Mouse (Mus musculus) forebrain, embryonic 13.5 days (tissue): ENCODE data around the gene Ppt1. TPM values are rescaled to one million over a fixed set of nuclear protein-coding genes. Genes with fewer than 3 reads are reported as not detected.
"Not testable (repeated sequence)": the region's sequence is repeated elsewhere in the genome, so short reads cannot be mapped to it uniquely, and the experiment has no call there.

ENCODE experiments used
- ATAC-seq: fragments of 200-750 bp; cut with Nextera tagmentation; 2 replicates; pipeline ENCODE4 v1.8.0; 2017
- H3K27ac ChIP-seq: fragments of 300-500 bp; sonication (generic); 2 replicates; pipeline ENCODE4 v1.5.1; 2015; ENCODE audit warnings: inconsistent platforms, mild to moderate bottlenecking, moderate library complexity
- H3K27me3 ChIP-seq: fragments of 300-500 bp; sonication (generic); 2 replicates; pipeline ENCODE4 v1.6.1; 2015; ENCODE audit warnings: mild to moderate bottlenecking, inconsistent platforms
- H3K36me3 ChIP-seq: fragments of 300-500 bp; sonication (generic); 2 replicates; pipeline ENCODE4 v1.6.1; 2015; ENCODE audit warnings: mild to moderate bottlenecking, inconsistent platforms; ENCODE audit not compliant: poor library complexity, severe bottlenecking
- H3K4me1 ChIP-seq: fragments of 300-500 bp; sonication (generic); 2 replicates; pipeline ENCODE4 v1.6.1; 2015; ENCODE audit warnings: inconsistent platforms
- H3K4me2 ChIP-seq: fragments of 300-500 bp; sonication (generic); 2 replicates; pipeline ENCODE4 v1.6.1; 2015; ENCODE audit warnings: inconsistent platforms, mild to moderate bottlenecking, moderate library complexity
- H3K4me3 ChIP-seq: fragments of 300-500 bp; sonication (generic); 2 replicates; pipeline ENCODE4 v1.5.1; 2015; ENCODE audit warnings: mild to moderate bottlenecking, inconsistent platforms
- H3K9ac ChIP-seq: fragments of 300-500 bp; sonication (generic); 2 replicates; pipeline ENCODE4 v1.6.1; 2015; ENCODE audit warnings: mild to moderate bottlenecking, inconsistent platforms
- H3K9me3 ChIP-seq: fragments of 300-500 bp; sonication (generic); replicated peaks from 2 replicates; pipeline ENCODE4 v1.6.1; 2016; ENCODE audit warnings: inconsistent platforms
- WGBS: fragments of 180-500 bp; shearing (Covaris S2); methylation state at CpG from one replicate; pipeline ENCODE4 v1.1.7; 2015; 5-methylcytosine and 5-hydroxymethylcytosine counted together
- polyA plus RNA-seq: library from polyadenylated mRNA; unstranded; fragments of >200 nt; fragmentation: Nextera tagmentation; extraction: Ambion mirVana; gene quantifications from 2 replicates; pipeline ENCODE4 v1.2.1, GENCODE M21; 2015

The Ppt1 gene
- 71.1 and 73.2 TPM in 2 replicates for polyA plus RNA-seq

GRCm38 (mm10) chr4:122835530-122836402 lies at the start of gene Ppt1:
Gene Ppt1, plus strand, starts transcription at chr4:122836242.
- H3K4me1 ChIP-seq = peaks cover 49% of the 10 kb centered on the region
- peak within 1 kb of the TSS; percentile 77 for H3K4me3 ChIP-seq
- H3K36me3 ChIP-seq = peaks cover 4% of the 10 kb centered on the region; the same call in 1 of the 2 replicates
- peak within 1 kb of the TSS; percentile 79 for H3K9ac ChIP-seq
- H3K27ac ChIP-seq = peak within 1 kb of the TSS; percentile 79
- 3% methylated on average over 31 of the region's 31 CpGs for WGBS
- no peaks in the 10 kb centered on the region for H3K27me3 ChIP-seq
- H3K9me3 ChIP-seq = no peaks in the 10 kb centered on the region
- peak; percentile 93 for ATAC-seq
- H3K4me2 ChIP-seq = peak within 1 kb of the TSS; percentile 83

- 72% methylated on average over 4 of the region's 4 CpGs for WGBS
- Histone ChIP-seq H3K9ac (no peak overlapping the region), H3K36me3 (no peaks in the 10 kb centered on the region), H3K9me3 (no peaks in the 10 kb centered on the region), H3K4me1 (no peaks in the 10 kb centered on the region), H3K27ac (no peak overlapping the region), H3K4me2 (no peak overlapping the region), H3K27me3 (no peaks in the 10 kb centered on the region), H3K4me3 (no peak overlapping the region)
- no peak for ATAC-seq
Observed at GRCm38 (mm10) chr4:122789335-122790089, 46.5 kb upstream of the Ppt1 start.

- no peak overlapping the region for H3K4me2 ChIP-seq
- WGBS = 22% methylated on average over 4 of the region's 4 CpGs
Observed at GRCm38 (mm10) chr4:122808108-122808507, 27.9 kb upstream of the Ppt1 start.

DNA sequence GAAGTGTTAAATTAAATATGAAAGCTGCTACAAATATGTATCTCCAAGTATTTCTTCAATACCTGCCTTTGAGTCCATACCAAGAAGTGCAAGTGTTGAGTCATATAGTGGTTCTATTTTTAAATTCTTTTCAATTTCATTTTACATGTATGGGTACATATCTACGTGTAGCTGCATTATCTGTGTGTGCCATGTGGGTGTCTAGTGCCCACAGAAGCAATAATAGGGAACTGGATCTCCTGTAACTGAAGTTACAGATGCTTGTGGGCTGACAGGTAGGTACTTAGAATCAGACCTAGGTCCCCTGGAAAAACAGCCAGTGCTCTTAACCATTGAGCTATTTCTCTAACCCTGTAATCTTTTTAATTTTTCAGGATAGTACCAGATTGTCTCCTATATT lies 24.9 kb upstream of the Ppt1 start:
- H3K27ac ChIP-seq = no peak overlapping the region
- 71% methylated on average over 1 of the region's 1 CpGs for WGBS

More at GRCm38 (mm10) chr4:122808108-122808507, 27.9 kb upstream of the Ppt1 start:
- H3K9ac ChIP-seq = no peak overlapping the region
- no peaks in the 10 kb centered on the region for H3K4me1 ChIP-seq
- no peak overlapping the region for H3K4me3 ChIP-seq
- no peaks in the 10 kb centered on the region for H3K27me3 ChIP-seq
- 0 out of 2 replicates have a peak, but pooled peaks have one; percentile 51 for ATAC-seq
- no peak overlapping the region for H3K27ac ChIP-seq
- no peaks in the 10 kb centered on the region for H3K9me3 ChIP-seq
- H3K36me3 ChIP-seq = no peaks in the 10 kb centered on the region

DNA sequence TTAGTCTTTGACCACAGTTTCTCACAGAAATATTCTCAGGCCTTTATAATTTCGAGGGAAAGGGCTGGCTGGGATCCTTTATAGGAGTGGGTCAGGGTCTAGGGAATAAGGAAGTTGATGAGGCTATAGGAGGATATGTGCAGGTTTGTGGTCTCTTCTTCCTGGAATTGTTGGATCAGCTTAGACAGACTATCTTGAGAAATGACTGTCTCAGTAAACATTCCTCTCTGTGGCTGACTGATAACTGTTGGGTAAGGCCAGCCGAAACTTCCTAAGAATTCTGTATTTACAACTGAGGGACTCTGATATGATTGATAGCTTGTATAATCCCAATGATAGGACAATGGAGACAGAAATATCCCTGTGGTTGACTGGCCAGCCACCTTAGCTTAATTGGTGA lies 24.2 kb upstream of the Ppt1 start:
- Histone ChIP-seq H3K4me2 (no peak overlapping the region), H3K9ac (no peak overlapping the region), H3K27ac (no peak overlapping the region), H3K36me3 (no peaks in the 10 kb centered on the region), H3K4me3 (no peak overlapping the region), H3K4me1 (no peaks in the 10 kb centered on the region), H3K9me3 (no peaks in the 10 kb centered on the region), H3K27me3 (no peaks in the 10 kb centered on the region)
- WGBS = 75% methylated on average over 2 of the region's 2 CpGs
- no peak for ATAC-seq

More for the DNA sequence above, 24.9 kb upstream of the Ppt1 start:
- Histone ChIP-seq H3K4me1 (no peaks in the 10 kb centered on the region), H3K4me3 (no peak overlapping the region), H3K9ac (no peak overlapping the region), H3K27me3 (no peaks in the 10 kb centered on the region), H3K4me2 (no peak overlapping the region), H3K9me3 (no peaks in the 10 kb centered on the region), H3K36me3 (no peaks in the 10 kb centered on the region)
- ATAC-seq = no peak

DNA sequence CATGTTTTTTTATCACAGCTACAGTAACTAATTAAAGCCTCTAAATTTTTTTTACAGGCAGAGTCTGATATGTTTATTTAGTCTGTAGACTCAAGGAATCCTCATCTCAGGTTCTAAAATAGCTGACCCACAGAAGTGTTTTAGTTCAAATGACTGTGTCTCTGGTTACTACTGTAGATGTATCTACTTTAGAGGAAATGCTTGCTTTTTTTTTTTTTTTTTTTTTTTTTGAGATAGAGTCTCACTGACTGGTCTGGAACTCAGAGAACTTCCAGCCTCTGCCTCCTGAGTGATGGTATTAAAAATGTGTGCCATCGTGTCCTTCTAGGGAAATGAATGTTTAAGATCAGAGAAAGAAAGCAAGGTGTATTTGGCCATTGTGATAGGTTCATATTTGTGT lies 19.8 kb upstream of the Ppt1 start:
- H3K4me2 ChIP-seq = no peak overlapping the region
- 77% methylated on average over 1 of the region's 1 CpGs for WGBS
- H3K27me3 ChIP-seq = no peaks in the 10 kb centered on the region
- no peak overlapping the region for H3K27ac ChIP-seq
- H3K4me3 ChIP-seq = no peak overlapping the region
- no peaks in the 10 kb centered on the region for H3K36me3 ChIP-seq
- ATAC-seq = no peak
- H3K4me1 ChIP-seq = no peaks in the 10 kb centered on the region
- no peaks in the 10 kb centered on the region for H3K9me3 ChIP-seq
- H3K9ac ChIP-seq = no peak overlapping the region

DNA sequence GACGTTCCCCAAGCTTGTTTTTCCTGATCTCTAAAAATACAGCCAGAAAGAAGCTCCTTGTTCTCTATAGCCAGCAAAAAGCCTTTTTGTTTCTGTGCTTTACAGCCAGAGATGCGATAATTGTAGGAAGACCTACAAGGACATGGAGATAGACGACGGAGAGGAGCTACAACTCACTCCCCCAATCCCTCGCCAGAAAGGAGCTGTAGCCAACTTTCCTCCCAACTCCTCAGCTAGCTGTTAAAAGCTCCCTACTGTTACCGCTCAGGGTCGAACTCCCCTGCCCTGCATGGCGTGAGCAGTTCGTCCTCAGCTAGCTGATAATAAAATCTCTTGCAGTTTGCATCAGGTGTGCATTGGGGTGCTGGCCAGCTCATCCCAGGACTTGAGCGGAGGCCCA lies 15.1 kb upstream of the Ppt1 start:
- H3K4me1 ChIP-seq, H3K4me3 ChIP-seq, H3K9ac ChIP-seq, H3K27me3 ChIP-seq, H3K27ac ChIP-seq, H3K9me3 ChIP-seq, H3K36me3 ChIP-seq, ATAC-seq, H3K4me2 ChIP-seq: not testable (repeated sequence)
- 37% methylated on average over 10 of the region's 10 CpGs for WGBS

DNA sequence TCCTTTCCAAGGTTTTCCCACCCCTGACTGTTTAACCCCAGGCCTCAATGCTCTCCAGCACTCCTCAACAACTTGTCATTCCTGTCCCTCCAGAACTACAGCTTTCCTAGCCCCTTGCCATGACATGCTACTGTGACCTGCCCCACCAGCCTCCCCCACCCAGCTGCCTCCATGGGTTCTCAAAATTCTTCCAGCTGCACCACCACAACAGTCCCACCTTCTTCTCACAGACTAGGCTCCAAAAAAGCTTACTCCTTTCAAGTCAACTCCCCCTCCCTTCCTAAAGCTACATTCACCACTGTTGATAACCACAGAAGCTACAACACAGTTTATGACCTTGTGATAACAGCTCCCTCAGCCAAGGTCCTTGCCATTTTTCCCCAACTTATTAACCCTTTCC lies 8.4 kb upstream of the Ppt1 start:
- Histone ChIP-seq H3K9me3 (no peaks in the 10 kb centered on the region), H3K27me3 (no peaks in the 10 kb centered on the region), H3K27ac (no peak overlapping the region), H3K36me3 (no peaks in the 10 kb centered on the region), H3K9ac (no peak overlapping the region), H3K4me1 (peaks cover 17% of the 10 kb centered on the region), H3K4me3 (no peak overlapping the region), H3K4me2 (no peak overlapping the region)
- ATAC-seq = no peak

DNA sequence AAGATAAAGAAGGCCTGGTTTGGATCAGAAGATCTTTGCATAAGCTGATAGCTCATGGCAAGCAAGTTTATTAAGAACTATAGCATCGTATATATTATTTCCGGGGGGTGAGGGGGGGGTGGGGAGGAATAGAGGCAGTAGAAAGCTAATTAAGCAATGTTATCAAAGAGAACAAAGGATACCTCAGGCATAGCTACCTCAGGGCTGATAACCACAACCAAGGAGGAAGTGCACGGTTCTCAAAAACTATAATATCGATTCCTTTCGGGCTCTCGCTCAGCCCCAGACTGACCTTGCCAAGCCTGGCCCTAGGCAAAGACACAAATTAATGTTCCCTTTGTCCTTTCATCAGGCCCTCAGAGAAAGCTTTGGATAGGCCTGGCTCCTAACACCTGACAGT lies 6.7 kb upstream of the Ppt1 start:
- Histone ChIP-seq H3K4me1 (peaks cover 18% of the 10 kb centered on the region), H3K27ac (no peak overlapping the region), H3K9ac (no peak overlapping the region), H3K27me3 (no peaks in the 10 kb centered on the region), H3K36me3 (no peaks in the 10 kb centered on the region), H3K4me3 (no peak overlapping the region), H3K9me3 (no peaks in the 10 kb centered on the region), H3K4me2 (no peak overlapping the region)
- WGBS = 90% methylated on average over 6 of the region's 6 CpGs
- no peak for ATAC-seq

GRCm38 (mm10) chr4:122831888-122832287 lies 4.2 kb upstream of the Ppt1 start:
- Histone ChIP-seq H3K4me2 (no peak overlapping the region), H3K36me3 (no peaks in the 10 kb centered on the region), H3K9ac (no peak overlapping the region), H3K9me3 (no peaks in the 10 kb centered on the region), H3K27ac (peak overlapping the region; percentile 61), H3K4me1 (peaks cover 35% of the 10 kb centered on the region), H3K27me3 (no peaks in the 10 kb centered on the region), H3K4me3 (no peak overlapping the region)
- ATAC-seq = peak; percentile 39; the same call in 1 of the 2 replicates
- WGBS = 4% methylated on average over 1 of the region's 1 CpGs

GRCm38 (mm10) chr4:122836403-122836775 lies 347 bp downstream of the Ppt1 start:
- peak overlapping the region; percentile 83 for H3K4me2 ChIP-seq
- peaks cover 8% of the 10 kb centered on the region for H3K36me3 ChIP-seq
- ATAC-seq = no peak; the same call in 1 of the 2 replicates
- no peaks in the 10 kb centered on the region for H3K27me3 ChIP-seq
- peak overlapping the region; percentile 79 for H3K9ac ChIP-seq
- H3K27ac ChIP-seq = peak overlapping the region; percentile 61; the same call in 1 of the 2 replicates
- H3K4me3 ChIP-seq = peak overlapping the region; percentile 77
- 1% methylated on average over 7 of the region's 7 CpGs for WGBS
- H3K9me3 ChIP-seq = no peaks in the 10 kb centered on the region
- H3K4me1 ChIP-seq = peaks cover 45% of the 10 kb centered on the region

DNA sequence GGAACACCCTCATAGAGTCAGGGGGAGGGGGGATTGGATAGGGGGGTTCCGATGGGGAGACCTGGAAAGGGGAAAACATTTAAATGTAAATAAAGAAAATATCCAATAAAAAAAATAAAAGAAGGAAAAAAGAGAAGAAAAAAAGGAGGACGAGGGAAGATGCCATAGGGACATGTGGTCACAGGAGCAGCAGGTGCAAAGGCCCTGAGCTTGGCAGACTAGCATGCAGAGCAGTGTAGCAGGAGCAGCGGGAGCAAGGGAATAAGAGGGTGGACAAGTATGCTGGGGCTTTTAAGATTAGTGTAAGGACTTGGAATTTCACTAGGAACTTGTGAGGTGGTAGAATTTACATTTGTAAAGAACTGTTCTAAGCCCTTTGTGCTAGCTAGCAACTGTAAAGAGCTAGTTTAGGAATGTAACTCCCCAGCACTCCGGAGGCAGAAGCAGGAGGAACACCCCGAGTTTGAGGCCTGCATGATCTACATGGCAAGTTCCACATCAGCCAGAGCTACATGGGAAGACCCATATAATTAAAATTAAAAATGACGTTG lies 1.2 kb downstream of the Ppt1 start:
- no peaks in the 10 kb centered on the region for H3K9me3 ChIP-seq
- WGBS = 65% methylated on average over 6 of the region's 6 CpGs
- peaks cover 17% of the 10 kb centered on the region for H3K36me3 ChIP-seq
- no peaks in the 10 kb centered on the region for H3K27me3 ChIP-seq
- peak overlapping the region; percentile 83 for H3K4me2 ChIP-seq
- peak overlapping the region; percentile 77; the same call in 1 of the 2 replicates for H3K4me3 ChIP-seq
- no peak overlapping the region for H3K9ac ChIP-seq
- no peak for ATAC-seq
- peaks cover 36% of the 10 kb centered on the region for H3K4me1 ChIP-seq
- H3K27ac ChIP-seq = no peak overlapping the region
